Mouse (Mus musculus): Measurements from ENCODE around the gene Pde4c.

The Pde4c gene

DNA sequence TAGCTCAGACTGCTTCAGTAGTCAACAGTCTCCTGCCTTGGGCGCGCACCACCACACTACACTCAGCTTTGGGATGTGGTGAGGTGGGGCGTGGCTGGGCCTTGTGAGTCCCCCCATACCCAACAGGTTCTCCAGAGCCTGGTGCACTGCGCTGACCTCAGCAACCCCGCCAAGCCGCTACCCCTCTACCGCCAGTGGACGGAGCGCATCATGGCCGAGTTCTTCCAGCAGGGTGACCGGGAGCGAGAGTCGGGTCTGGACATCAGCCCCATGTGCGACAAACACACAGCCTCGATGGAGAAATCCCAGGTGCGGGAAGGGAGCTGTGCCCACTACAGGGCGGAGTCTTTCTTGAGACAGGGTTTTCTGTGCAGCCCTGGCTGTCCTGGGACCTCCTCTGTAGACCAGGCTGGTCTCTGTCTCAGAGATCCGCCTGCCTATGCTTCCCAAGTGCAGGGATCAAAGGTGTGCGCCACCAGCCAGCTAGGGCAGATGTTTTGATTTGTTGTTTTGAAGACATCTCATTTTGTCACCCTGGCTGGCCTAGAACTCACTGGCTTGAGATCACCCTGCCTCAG, 25.7 kb downstream of the Pde4c start:
- DNase-seq (ENCODE audit: low read depth in 1 of 2, low spot score in 2 of 2): no peak

DNA sequence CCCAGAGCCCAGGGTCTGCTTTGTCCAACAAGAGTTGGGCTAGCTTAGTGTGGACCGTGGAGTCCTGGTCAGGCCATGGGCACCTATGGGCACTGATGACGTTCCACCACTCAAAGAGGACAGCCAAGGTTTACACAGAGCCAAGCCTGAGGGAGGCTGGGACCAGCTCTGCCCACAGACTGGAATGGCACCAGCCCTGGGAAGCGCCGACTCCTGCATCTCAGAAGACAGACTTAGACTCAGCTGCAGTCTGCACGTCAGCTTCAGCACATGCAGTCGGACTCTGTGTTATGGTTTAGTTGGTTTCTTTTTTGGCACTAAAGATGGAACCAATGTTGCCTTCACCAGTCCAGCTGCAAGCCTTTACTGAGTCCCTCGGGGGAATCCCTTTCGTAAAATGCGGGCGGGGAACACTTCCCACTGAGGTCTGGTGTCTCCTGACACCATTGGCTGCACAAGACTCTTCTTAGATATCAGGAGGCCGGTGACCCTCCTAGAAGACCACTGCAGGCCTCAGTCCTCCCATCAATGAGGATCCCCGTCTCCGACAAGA, 26.7 kb downstream of the Pde4c start:
- DNase-seq (ENCODE audit: low read depth in 1 of 2, low spot score in 2 of 2): no peak

- no peak for DNase-seq (ENCODE audit: low read depth in 1 of 2, low spot score in 2 of 2)
Observed at GRCm38 (mm10) chr8:70752000-70752764, 28.7 kb downstream of the Pde4c start.

GRCm38 (mm10) chr8:70753151-70753550, 29.6 kb downstream of the Pde4c start:
- no peak for DNase-seq (ENCODE audit: low read depth in 1 of 2, low spot score in 2 of 2)

GRCm38 (mm10) chr8:70754043-70754870, 30.7 kb downstream of the Pde4c start, which contains the start of gene Rab3a:
TSS of gene Rab3a (plus strand) at chr8:70754679.
- peak; percentile 93 to 94 for DNase-seq (ENCODE audit: low read depth in 1 of 2, low spot score in 2 of 2)

- DNase-seq (ENCODE audit: low read depth in 1 of 2, low spot score in 2 of 2): no peak
Observed at GRCm38 (mm10) chr8:70754871-70755660, 31.5 kb downstream of the Pde4c start.

- DNase-seq (ENCODE audit: low read depth in 1 of 2, low spot score in 2 of 2): no peak
Observed at GRCm38 (mm10) chr8:70755661-70756475, 32.3 kb downstream of the Pde4c start.

- no peak for DNase-seq (ENCODE audit: low read depth in 1 of 2, low spot score in 2 of 2)
Observed at GRCm38 (mm10) chr8:70756476-70757040, 33.0 kb downstream of the Pde4c start.

GRCm38 (mm10) chr8:70757523-70758307, 34.2 kb downstream of the Pde4c start:
- DNase-seq (ENCODE audit: low read depth in 1 of 2, low spot score in 2 of 2): no peak

- no peak for DNase-seq (ENCODE audit: low read depth in 1 of 2, low spot score in 2 of 2)
Observed at GRCm38 (mm10) chr8:70758308-70758615, 34.7 kb downstream of the Pde4c start.

- no peak for DNase-seq (ENCODE audit: low read depth in 1 of 2, low spot score in 2 of 2)
Observed at GRCm38 (mm10) chr8:70758616-70759561, 35.4 kb downstream of the Pde4c start.

GRCm38 (mm10) chr8:70760350-70760749, 36.8 kb downstream of the Pde4c start:
- DNase-seq (ENCODE audit: low read depth in 1 of 2, low spot score in 2 of 2): no peak

GRCm38 (mm10) chr8:70760775-70761406, 37.4 kb downstream of the Pde4c start, which contains the start of gene Mpv17l2:
TSS of gene Mpv17l2 (minus strand) at chr8:70760946.
- peak; percentile 88 to 95 for DNase-seq (ENCODE audit: low read depth in 1 of 2, low spot score in 2 of 2)

GRCm38 (mm10) chr8:70762118-70762517, 38.6 kb downstream of the Pde4c start:
- no peak for DNase-seq (ENCODE audit: low read depth in 1 of 2, low spot score in 2 of 2)

DNA sequence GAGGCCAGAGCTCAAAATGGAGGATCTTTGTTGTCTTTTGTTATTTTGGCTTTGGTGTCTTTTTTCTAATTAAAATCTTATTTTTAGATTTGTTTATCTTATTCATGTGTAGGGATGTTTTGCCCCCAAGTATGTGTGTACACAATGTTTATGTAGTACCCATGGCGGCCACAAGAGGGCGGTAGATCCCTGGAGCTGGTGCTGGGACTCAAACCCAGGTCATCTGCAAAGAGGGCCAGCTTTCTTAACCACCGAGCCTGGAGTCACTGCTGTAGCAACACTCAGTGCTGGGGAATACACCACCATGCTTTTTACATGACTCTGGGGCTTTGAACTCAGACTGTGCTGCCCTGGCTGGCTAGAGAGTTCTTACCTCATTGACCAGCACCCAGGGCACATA, 39.8 kb downstream of the Pde4c start:
- DNase-seq (ENCODE audit: low read depth in 1 of 2, low spot score in 2 of 2): peak in 1 of 2 experiments; percentile 63

DNA sequence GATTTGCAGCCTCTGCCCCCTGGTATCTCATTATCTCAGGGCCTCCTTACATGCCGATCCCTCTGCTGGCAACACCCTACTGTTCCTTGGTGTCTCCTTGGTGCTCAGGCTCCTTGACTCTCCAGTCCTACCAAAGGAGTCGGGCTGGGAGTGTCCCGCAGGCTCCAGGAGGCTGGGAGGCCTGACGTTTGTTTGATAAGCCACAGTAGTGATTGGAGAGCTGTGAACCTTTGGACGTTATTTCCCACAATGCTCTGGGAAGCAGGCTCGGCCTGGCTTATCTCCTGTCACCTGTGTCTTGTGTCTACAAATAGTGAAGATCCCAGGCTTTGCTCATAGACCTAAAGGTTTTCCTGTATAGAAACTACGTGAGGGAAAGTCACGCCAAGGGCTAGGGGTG, 40.5 kb downstream of the Pde4c start:
- no peak for DNase-seq (ENCODE audit: low read depth in 1 of 2, low spot score in 2 of 2)

- no peak for DNase-seq (ENCODE audit: low read depth in 1 of 2, low spot score in 2 of 2)
Observed at GRCm38 (mm10) chr8:70764676-70765075, 41.2 kb downstream of the Pde4c start.
